Mouse (Mus musculus): ENCODE results near the gene Sox5.

- TF ChIP-seq CTCF (IDR thresholded peaks at IDR 0.05; ENCODE audit: extremely low read depth, insufficient read length, insufficient replicate concordance, low read depth, low read length) (no peak), POLR2A (IDR thresholded peaks at IDR 0.05; ENCODE audit: low read depth, low read length) (no peak)
These were observed 630.7 kb downstream of the Sox5 start for GRCm38 (mm10) chr6:144151075-144151474.

Data from small intestine, adult 2 months (tissue).